Mouse (Mus musculus) kidney, embryonic 15.5 days (tissue): ENCODE measurements at regions not wholly inside any gene's neighbourhood (a gene's known extent, or its start where the extent isn't known, plus 50 kb on each side); places are given as distances from the start of the nearest gene placed in this dataset.

Experiments
- ATAC-seq: fragments of 200-750 bp; cut with Nextera tagmentation; replicated peaks from 2 replicates; pipeline ENCODE4 v1.8.0; 2017; ENCODE audit warnings: moderate TSS enrichment; ENCODE audit not compliant: low FRiP score
- H3K27ac ChIP-seq: fragments of 300-500 bp; sonication (generic); 2 replicates; pipeline ENCODE4 v1.5.1; 2015; ENCODE audit warnings: mild to moderate bottlenecking, inconsistent platforms
- H3K27me3 ChIP-seq: fragments of 300-500 bp; sonication (generic); 2 replicates; pipeline ENCODE4 v1.6.1; 2015; ENCODE audit warnings: inconsistent platforms
- H3K36me3 ChIP-seq: fragments of 300-500 bp; sonication (generic); 2 replicates; pipeline ENCODE4 v1.6.1; 2015; ENCODE audit warnings: inconsistent platforms
- H3K4me1 ChIP-seq: fragments of 300-500 bp; sonication (generic); 2 replicates; pipeline ENCODE4 v1.6.1; 2015; ENCODE audit warnings: inconsistent platforms
- H3K4me2 ChIP-seq: fragments of 300-500 bp; sonication (generic); 2 replicates; pipeline ENCODE4 v1.6.1; 2015; ENCODE audit warnings: moderate library complexity, mild to moderate bottlenecking, inconsistent platforms
- H3K4me3 ChIP-seq: fragments of 300-500 bp; sonication (generic); replicated peaks from 2 replicates; pipeline ENCODE4 v1.5.1; 2015; ENCODE audit warnings: mild to moderate bottlenecking, inconsistent platforms
- H3K9ac ChIP-seq: fragments of 300-500 bp; sonication (generic); 2 replicates; pipeline ENCODE4 v1.6.1; 2015; ENCODE audit warnings: mild to moderate bottlenecking, inconsistent platforms
- H3K9me3 ChIP-seq: fragments of 300-500 bp; sonication (generic); replicated peaks from 2 replicates; pipeline ENCODE4 v1.6.1; 2016; ENCODE audit warnings: inconsistent platforms
- WGBS: fragments of 180-500 bp; shearing (Covaris S2); methylation state at CpG from one replicate; pipeline ENCODE4 v1.1.7; 2015; ENCODE audit warnings: mixed read lengths; 5-methylcytosine and 5-hydroxymethylcytosine counted together

- 92% methylated on average over 1 of the region's 1 CpGs for WGBS
- Histone ChIP-seq H3K9me3 (no peaks in the 10 kb centered on the region), H3K4me3 (no peak overlapping the region), H3K9ac (no peak overlapping the region), H3K36me3 (no peaks in the 10 kb centered on the region), H3K27me3 (no peaks in the 10 kb centered on the region), H3K4me1 (no peaks in the 10 kb centered on the region), H3K27ac (no peak overlapping the region), H3K4me2 (no peak overlapping the region)
- ATAC-seq, result no peak
These were observed 174.0 kb upstream of the Celf2 start for GRCm38 (mm10) chr2:7683355-7683754.

- H3K27me3 ChIP-seq, result no peaks in the 10 kb centered on the region
- no peaks in the 10 kb centered on the region for H3K36me3 ChIP-seq
- no peak overlapping the region for H3K4me2 ChIP-seq
- no peak for ATAC-seq
- H3K9ac ChIP-seq, result no peak overlapping the region
- 68% methylated on average over 6 of the region's 6 CpGs for WGBS
- H3K4me1 ChIP-seq, result no peaks in the 10 kb centered on the region
- no peaks in the 10 kb centered on the region for H3K9me3 ChIP-seq
- no peak overlapping the region for H3K27ac ChIP-seq
- H3K4me3 ChIP-seq, result no peak overlapping the region
These were observed 131.5 kb upstream of the Celf2 start for GRCm38 (mm10) chr2:7640892-7641291.

GRCm38 (mm10) chr2:7622716-7623285 is 113.4 kb upstream of the Celf2 start:
- Histone ChIP-seq H3K9me3 (no peaks in the 10 kb centered on the region), H3K9ac (no peak overlapping the region), H3K4me2 (no peak overlapping the region), H3K4me3 (no peak overlapping the region), H3K27me3 (no peaks in the 10 kb centered on the region), H3K36me3 (no peaks in the 10 kb centered on the region), H3K4me1 (no peaks in the 10 kb centered on the region), H3K27ac (no peak overlapping the region)
- WGBS, result 95% methylated on average over 5 of the region's 5 CpGs
- ATAC-seq, result no peak

- Histone ChIP-seq H3K36me3 (no peaks in the 10 kb centered on the region), H3K4me3 (no peak overlapping the region), H3K9ac (no peak overlapping the region), H3K27ac (no peak overlapping the region), H3K4me2 (no peak overlapping the region), H3K27me3 (no peaks in the 10 kb centered on the region), H3K4me1 (no peaks in the 10 kb centered on the region), H3K9me3 (no peaks in the 10 kb centered on the region)
- no peak for ATAC-seq
- WGBS, result 62% methylated on average over 9 of the region's 9 CpGs
These were observed 110.7 kb upstream of the Celf2 start for GRCm38 (mm10) chr2:7619888-7620664.

GRCm38 (mm10) chr2:7578196-7578595 is 68.8 kb upstream of the Celf2 start:
- ATAC-seq, result no peak
- Histone ChIP-seq H3K4me1 (no peaks in the 10 kb centered on the region), H3K9ac (no peak overlapping the region), H3K9me3 (no peaks in the 10 kb centered on the region), H3K27me3 (no peaks in the 10 kb centered on the region), H3K4me2 (no peak overlapping the region), H3K27ac (no peak overlapping the region), H3K36me3 (no peaks in the 10 kb centered on the region), H3K4me3 (no peak overlapping the region)
- WGBS, result 84% methylated on average over 2 of the region's 2 CpGs
